Mouse (Mus musculus) naive thymus-derived CD4-positive, alpha-beta T cell, adult 2 months (primary cell): Measurements from ENCODE around the gene Smdt1.
"Not testable (repeated sequence)": the region's sequence is repeated elsewhere in the genome, so short reads cannot be mapped to it uniquely, and the experiment has no call there.

Experiments
- DNase-seq: peaks from one replicate; pipeline ENCODE4 v3.0.0-alpha.2; 2011; ENCODE audit warnings: low read depth

The Smdt1 gene

GRCm38 (mm10) chr15:82343368-82344287 lies 4.9 kb downstream of the Smdt1 start:
- no peak for DNase-seq

DNA sequence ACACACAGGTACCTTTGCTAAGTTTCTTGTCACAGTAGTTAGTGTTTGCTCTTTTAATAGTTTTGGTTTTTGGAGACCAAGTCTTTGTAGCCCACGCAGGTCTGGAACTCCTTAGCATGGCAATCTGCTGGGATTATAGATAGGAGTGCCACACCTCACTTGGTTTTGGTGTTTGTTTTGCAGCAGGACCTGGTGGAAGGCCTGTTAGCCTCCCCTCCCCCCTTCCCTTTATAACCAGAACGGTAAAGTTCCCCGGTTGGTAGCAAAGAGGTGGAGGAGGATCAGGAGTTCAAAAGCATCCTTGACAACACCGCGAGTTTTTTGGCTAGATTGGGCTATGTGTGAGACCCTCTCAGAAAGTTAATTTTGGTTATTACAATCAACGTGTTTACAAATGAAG lies 6.2 kb downstream of the Smdt1 start:
- DNase-seq: peak; percentile 18

DNA sequence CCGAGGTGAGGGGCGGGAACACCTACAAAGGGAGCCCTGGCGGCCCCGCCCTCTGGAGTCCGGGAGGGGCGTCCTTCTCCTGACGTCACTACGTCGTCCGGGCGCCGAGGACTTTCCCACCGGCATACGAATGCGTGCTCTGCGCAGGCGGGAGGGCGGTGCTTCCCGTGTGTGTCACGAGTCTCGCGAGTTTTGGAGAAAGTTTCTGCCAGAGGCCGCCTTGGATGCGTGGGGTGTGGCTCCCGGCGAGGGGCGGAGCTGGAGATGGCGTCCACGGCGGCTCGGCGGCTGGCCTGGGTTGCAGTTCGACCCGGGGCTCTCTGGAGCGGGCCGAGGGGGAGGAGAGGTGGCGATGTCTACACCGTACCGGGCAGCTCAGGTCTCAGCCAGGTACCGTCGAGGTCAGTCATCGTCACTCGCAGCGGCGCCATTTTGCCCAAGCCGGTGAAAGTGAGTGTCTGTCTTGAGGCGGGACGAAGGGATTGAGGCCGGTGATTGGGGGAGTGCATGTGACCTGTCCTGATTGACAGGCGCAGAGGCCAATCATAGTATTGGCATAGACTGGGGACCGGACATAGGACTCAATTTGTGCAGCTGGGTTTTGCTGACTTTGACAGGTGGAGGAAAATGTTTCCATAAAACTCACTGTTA lies 7.2 kb downstream of the Smdt1 start:
- DNase-seq: peak; percentile 100

GRCm38 (mm10) chr15:82346580-82347302 lies 8.0 kb downstream of the Smdt1 start:
- DNase-seq: peak; percentile 45

GRCm38 (mm10) chr15:82347303-82347676 lies 8.5 kb downstream of the Smdt1 start:
- DNase-seq: no peak

- no peak for DNase-seq
Measured at GRCm38 (mm10) chr15:82347852-82348251, 9.1 kb downstream of the Smdt1 start.

DNA sequence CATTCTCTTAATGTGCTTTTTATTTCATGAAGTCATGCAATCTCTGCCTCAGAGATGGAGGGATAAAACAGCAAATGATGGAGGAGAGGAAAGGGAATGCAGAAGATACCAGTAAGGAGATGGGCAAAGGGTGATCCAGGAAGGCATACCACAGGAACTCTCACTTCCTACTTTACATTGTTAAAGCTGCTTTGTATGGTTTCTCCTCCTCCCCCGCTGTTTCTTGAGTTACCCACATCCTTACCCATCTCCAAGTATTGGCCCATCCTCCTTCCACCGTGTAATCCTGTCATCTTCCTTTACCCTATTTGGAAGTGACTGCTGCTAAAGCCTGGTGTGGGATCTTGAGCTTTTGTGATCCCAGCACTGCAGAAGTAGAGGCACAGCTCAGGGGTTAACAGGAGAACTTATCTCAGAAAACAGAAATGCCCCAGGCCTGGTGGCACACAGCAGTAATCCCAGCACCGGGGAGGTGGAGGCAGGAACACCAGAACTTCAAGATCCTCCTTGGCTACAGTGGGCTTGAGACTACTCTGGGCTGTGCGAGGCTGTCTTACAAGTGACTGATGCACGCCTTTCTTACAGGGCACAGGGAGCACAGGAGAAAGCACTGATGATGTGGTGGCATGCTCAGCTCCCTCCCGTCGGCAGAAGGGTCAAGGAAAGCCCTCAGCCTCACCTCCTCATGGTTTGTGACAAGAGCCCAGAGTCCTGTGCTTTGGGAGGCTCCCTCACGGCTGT lies 9.7 kb downstream of the Smdt1 start:
- no peak for DNase-seq

DNA sequence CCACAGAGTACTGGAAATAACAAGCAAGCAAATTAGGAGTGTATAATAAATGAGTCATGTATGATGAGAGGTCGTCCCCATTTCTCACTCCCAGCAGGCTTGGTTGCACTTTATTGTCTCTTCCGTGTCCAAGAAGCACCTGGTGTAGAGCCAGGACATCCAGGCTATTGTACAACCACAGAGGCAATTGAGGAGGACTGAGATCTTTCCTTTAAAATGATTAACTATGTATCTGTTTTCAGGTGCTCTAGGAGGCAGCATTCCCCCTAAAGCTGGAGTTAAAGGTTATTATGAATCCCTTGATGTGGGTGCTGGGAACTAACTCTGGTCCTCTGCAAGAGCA lies 10.2 kb downstream of the Smdt1 start:
- no peak for DNase-seq

GRCm38 (mm10) chr15:82350349-82350748 lies 11.6 kb downstream of the Smdt1 start:
- DNase-seq: no peak

- no peak for DNase-seq
Measured at GRCm38 (mm10) chr15:82351480-82351879, 12.7 kb downstream of the Smdt1 start.

DNA sequence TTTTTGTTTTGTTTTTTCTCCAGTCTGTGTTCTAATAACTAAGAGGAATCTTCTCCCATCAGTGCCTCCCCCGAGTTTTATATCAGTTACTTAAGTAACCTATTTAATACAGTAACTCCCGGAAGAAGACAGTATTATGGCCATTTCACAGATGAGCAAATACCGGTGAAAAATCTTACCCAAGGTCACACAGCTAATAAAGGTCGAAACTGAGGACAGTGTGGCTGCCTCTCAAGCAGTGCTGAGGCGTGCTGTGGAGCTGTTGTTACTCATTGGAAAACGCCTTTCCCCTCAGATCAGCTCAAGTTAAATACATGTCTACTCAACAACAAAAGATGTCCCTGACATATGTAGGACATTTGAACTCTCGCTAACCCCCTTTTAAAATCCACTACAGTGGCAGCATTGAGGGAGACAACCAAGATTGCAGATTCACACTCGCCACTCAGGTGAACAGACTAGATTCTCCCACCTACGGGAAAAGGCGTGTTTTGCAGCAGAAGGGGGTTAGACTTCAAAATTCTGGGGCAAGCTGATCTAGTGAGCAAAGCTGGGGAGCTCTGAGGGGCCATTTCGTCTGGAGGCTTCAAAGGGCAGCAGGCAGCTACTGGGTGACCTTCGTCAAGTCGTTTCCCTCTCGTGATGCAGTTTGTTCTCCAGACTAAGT lies 14.5 kb downstream of the Smdt1 start:
- no peak for DNase-seq

DNA sequence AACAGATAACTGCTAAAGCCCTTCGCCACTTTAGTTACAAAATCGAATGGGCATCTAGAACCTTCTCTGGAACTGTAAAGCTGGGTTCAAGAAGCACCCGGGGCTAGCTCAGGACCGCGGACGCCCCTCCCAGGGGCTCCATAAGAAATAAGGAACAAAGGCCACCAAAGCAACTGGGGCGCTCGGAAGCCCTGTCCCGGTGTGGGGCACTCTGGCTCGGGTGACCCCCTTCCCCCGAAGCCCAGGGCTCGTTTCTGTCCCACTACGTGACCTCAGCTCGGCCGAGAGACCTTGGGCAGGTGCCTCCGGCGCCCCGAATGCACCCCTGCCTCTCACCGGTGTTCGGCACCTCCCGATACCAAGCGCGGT lies 15.0 kb downstream of the Smdt1 start:
- no peak for DNase-seq

DNA sequence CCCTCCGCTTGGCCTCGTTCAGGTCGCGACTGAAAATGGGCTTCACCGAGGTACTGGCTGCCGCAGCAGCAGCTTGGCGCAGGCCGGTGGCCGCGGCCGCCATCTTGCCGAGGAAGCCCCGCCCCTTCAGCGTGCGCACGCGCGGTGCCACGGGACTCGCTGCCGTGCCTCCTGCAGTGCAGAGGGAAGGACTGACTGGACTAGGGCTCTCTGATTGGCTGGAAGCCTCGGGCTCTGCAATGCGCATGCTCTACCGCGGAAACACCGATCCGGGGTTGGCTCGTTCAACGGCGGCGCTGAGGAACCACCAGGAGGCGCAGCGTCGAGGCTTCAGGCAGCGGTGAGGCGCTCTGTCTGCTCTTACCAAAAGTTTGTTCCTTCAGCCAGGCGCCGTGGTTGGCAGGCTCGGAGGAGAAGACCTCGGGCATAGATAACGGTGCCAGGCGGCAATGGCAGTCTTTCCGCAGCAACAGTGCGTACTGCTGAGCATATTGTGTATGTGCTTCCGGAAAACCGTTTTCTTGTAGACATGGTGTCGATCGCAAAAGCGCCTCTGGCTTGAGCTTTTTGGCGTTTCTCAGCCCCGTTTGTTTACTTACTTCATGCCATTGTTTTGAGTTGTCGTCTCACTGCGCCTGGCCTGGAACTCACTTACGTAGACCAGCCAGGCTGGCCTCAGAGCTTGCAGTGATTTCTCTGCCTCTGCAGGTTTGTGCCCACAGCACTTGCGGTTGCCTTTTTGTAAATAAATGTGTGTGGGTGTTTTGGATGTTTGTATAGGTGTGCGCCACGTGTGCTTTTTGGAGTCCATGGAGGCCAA lies 15.6 kb downstream of the Smdt1 start, which contains the start of gene Ndufa6:
TSS of gene Ndufa6 (minus strand) at position 197 of the 820 bp plus-strand sequence.
- peak; percentile 100 for DNase-seq

GRCm38 (mm10) chr15:82358431-82359260 lies 19.9 kb downstream of the Smdt1 start:
- DNase-seq: peak; percentile 12

- peak; percentile 43 for DNase-seq
Measured at GRCm38 (mm10) chr15:82361459-82362018, 22.8 kb downstream of the Smdt1 start.

- peak; percentile 18 for DNase-seq
Measured at GRCm38 (mm10) chr15:82362234-82362633, 23.5 kb downstream of the Smdt1 start.

- DNase-seq: not testable (repeated sequence)
Measured at GRCm38 (mm10) chr15:82363801-82364200, 25.0 kb downstream of the Smdt1 start.

DNA sequence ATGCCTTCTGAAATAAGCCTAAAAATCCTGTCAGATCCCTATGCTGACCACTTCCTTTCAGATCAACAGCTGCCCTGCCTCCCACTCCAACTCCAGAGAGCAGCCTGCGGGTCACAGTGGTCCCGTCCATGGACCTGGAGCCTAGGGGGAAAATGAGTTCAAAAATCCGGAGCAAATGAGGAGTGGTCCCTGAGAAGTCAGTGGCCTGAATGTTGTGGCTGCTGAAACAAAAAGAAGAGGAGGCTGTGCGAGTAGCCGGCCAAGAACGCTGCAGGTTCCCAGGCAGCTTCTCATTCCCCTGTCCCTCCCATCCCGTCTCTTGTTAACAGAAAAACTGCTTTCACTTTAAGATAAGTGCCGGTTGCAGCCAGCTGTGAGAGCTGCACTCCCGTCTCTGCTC lies 25.8 kb downstream of the Smdt1 start:
- DNase-seq: peak; percentile 28

DNA sequence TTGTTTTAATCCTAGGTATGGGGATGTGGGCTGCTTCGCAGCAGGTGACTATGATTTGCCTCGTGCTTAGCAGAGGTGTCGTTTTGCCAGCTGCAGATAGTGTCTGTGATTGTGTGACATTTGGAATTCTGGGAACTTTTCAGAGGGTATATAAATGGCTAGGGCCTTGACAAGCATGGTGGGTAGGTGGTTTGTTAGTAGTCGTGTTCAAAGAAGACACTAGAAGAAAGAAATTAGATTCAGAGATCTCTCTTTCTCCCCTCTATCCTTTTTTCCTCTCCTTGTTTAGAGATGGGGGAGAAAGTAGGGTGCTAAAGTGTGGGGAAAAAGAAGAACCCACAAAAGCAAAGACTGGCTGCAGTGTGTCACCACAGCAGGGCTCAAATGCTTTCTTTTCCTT lies 29.4 kb downstream of the Smdt1 start:
- no peak for DNase-seq
